Mouse (Mus musculus) thymus, postnatal 10 days (tissue): Measurements from ENCODE around the gene Sp4.

Experiments
- DNase-seq, 2 experiments: peaks; one replicate each; pipeline ENCODE4 v3.0.0; 2021; ENCODE audit warnings: low spot score in 2 of 2

Sp4 gene

DNA sequence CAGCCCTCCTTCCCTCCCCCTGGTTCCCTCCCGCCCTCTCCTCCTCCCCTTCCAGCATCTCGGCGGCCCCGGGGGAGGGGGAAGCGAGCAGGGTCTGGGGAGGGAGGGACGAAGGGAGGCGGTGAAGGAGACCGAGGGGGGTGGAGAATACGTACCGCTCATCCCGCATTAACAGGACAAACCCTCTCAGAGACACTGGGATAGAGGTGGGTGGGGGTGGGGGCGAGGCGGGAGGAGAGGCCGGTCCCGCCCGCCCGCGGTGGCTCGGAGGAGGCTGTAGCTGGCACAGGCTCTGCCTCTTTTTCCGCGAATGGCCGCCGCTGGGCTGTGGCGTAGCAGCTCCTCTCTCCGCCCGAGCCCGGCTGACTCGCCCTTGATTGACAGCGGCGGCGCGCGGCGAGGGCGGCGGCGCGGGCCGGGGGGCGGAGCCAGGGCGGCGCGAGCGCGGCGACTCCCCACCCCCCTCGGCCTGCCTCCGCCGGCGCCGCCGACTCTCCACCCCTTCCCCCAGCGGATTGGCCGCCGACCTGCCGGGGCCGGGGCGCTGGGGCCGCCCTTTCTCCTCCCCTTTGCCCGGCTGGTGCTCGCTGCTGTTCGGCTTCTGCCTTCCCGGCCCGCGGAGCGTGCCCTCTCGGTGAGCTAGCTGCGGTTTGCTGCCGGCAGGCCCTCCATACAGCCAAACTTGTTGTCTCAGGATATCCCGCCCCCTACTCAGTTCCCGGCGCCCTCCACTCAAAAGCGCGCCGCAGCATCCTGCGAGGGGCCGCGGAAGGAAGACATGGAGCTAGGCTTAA lies at the start of gene Sp4:
Gene Sp4, minus strand, starts transcription at position 369 of the 794 bp plus-strand sequence.
- DNase-seq, result peak; percentile 89 to 91

DNA sequence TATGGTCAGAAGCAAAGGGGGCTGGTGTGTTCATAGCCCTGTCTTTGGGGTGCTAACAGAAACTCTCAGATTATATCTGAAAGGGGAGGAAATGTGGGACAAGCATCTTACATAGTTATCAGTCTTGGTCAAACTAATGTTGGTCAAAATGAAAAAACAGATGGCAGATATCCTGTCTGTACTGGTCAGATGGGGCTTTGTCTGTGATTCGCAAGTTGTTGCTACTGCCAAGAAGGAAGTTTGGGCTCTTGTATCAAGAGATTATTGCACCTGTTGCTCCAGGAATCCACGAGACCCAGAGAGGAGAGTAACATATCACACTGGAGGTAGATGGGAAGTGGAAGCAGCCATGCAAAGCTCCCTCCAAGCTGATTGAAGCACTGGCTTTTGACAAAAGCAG lies 37.9 kb upstream of the Sp4 start:
- DNase-seq, result no peak

DNA sequence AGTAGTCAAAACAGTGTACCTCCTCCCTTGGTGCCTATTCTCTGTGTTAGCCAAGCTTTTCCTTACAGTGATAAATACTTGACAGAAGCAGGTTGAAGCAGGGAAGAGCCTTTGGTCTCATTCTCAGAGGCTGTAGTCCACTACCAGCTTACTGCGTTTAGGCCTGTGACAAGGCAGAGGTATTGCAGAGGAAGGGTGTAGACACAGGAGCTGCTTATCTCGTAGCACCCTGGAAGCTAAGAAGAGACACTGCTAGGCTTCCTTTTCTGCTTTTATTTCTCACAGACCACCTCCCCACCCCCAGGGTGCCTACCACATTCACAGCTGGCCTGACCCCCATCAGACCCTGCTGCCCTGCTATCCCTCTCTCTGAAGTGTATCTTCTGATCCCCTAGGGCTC lies 37.0 kb upstream of the Sp4 start:
- DNase-seq, result no peak

DNA sequence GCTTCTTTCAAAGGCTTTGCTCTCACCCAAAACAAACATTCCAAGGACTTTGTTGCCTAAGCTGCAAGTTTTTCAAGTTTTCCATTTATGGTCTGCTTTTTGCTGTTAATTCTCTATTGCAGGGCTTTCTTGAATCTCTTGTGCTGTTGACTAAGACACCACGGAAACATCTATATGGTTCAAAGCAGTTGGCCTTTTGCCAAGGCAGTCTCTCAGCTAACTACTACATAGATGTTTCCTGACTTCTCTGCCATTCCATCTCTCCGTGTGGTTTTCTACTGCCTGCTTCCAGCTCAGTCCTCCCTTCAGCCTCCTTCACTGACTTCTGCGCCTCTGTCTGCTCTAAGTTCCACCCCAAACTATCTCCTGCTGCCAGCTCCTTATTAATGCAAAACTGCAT lies 36.1 kb upstream of the Sp4 start:
- no peak for DNase-seq

DNA sequence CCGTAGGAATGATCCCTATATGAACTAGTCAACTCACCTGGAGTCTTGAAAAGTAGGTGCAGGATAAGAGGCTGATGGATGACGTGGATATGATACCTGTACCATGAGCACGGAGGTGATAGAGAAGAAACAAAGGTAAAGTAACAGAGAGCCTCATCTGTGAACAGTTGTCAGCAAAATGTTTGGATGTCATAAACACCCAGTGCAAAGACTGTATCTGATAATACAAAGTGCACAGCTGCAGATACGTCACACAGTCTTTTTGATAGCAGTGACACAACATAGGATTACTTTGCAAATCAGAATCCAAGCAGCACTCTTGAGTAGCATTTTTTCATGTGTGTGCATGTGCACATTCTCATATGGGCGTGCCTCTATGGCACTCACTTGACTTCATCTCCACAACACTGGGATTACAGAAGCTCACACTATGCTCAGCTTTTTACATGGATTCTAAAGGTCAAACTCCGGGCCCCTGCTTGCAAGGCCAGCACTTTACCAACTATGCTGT lies 27.6 kb upstream of the Sp4 start:
- no peak for DNase-seq

DNA sequence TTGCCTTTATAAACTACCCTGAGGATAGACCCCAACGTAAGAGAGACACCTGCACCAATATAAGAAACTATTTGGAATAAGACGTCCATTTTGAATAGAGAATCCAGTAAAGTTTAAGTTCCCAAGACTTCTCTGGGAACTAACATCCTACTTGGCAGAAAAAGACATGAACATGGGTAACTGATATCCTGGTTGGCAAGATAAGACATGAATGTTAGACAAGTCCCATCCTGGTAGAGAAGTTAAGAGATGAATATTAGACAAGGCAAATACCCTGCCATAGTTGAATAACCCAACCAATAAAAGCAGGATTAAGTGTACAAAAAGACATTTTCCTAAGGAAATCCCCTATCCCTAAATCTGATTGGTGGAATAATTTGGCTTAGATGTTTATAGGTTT lies 26.3 kb upstream of the Sp4 start:
- no peak for DNase-seq

DNA sequence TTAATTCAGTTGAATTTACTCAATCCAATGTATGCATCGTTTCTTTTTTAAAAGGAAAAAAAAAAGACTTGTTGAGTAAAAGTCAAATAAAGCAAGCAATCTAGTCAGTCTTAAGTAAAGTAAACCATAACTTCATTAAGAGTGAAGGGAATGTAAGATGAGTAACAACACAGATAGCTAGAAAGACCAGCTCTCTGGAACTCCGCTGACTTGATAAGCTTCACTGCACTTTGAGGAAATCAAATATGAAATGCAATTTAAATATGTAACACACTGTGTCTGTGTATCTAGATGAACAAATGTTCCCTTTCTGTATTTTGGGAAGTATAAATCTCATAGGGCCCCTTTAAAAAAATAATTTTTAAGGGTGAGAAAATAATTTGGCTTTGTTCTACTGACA lies 24.9 kb upstream of the Sp4 start:
- no peak for DNase-seq

DNA sequence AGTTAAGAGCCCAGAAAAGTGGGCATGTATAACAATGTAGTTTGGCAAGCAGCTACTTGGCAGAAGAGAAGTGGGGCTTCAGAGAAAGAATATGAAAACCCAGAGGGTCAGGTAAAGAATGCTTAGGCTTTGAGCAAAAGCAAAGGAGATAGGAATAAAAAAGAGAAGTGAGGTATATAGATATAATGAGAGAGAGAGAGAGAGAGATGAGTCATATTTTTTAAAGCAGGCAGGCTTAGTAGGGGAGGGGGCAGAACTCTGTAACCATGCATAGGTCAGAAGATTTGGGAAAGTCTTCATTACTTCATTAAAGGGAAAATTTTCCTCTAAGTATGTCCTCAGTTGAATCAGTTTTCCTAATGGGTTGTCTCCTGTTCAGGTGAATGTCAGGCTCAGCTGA lies 18.8 kb upstream of the Sp4 start:
- no peak for DNase-seq

DNA sequence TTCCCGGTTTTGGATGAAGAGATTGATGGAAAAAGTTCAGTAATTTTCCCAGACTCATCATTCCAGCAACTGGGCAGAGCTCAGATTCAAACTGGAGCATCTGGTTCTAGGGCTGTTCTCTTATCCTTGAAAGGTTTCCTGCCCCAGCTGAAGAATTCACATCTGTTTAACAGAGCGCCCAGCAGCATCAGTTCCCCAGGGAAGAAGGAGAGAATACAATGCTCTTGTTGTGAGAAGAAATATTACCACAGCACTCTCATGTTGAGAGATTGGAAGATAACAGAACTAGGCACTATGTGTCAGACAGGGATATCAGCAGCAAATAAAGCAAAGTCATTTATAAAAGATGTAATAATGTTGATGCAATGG lies 13.2 kb upstream of the Sp4 start:
- DNase-seq, result no peak

DNA sequence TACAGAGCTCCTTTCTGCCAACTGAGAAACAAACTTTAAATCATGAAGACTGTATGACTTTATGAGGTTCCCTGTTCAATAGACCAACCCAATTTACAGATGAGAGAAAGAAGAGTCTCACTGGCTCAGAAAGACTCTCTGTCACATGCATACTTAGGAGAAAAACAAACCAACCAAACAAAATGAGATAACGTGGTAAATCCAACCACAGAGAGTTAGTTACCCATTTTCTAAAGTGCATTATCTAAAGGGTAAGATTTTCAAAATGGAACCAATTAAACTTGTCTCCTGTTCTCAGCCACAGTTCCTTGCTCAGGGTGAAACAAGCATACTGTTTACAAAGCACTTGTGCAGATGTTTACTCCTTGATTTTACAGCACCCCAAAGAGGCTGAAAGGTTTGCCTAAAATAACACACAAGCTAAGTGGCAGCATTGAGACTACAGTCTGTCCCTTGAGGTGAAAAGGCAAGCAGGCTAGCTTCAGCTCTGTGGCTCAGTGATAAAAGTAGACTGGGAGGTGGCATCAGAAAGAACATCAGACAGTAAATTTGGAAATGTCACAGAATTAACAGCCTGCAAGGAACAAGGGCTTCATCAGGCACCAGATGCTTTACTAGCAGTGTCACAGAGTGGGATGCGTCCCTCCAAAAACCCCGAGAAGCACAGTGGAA lies 12.7 kb upstream of the Sp4 start:
- DNase-seq, result no peak

DNA sequence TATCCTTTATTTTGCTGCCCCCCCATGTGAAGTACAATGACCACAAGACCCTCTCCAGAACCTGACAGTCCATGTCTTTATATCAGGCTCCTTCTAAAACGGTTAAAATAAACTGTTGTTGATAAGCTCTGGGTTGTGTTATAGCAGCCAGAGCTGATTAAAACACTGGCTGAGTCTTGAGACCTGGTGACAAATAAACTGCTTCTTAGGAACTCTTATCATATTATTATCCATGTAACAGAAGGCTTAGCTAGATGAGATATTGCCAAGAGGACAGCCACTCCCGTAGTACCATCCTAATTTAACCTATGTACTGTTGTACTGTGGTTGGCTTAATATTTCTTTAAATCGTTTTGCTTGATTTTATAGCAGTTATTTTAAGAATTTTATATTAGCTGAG lies 2.3 kb upstream of the Sp4 start:
- DNase-seq, result no peak

DNA sequence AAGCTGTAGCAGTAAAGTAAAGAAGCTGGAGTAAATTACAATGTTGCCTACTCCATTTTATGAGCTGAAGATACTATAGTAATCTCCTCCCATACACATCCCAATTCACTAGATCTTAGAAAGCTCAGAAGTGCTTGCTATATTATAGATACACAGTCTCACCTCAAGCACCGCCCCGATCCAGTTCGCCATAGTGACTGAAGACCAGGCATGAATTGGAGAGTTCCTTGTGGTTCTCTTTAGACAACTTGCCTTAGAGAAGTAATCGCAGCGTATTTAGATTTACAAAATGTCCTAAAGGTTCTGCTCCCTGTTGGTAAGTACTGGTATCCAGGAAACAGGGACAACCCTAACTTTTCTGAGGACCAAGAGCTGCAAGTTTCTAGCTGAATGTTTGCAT lies 1.8 kb upstream of the Sp4 start:
- peak in 1 of 2 experiments; percentile 5 for DNase-seq

DNA sequence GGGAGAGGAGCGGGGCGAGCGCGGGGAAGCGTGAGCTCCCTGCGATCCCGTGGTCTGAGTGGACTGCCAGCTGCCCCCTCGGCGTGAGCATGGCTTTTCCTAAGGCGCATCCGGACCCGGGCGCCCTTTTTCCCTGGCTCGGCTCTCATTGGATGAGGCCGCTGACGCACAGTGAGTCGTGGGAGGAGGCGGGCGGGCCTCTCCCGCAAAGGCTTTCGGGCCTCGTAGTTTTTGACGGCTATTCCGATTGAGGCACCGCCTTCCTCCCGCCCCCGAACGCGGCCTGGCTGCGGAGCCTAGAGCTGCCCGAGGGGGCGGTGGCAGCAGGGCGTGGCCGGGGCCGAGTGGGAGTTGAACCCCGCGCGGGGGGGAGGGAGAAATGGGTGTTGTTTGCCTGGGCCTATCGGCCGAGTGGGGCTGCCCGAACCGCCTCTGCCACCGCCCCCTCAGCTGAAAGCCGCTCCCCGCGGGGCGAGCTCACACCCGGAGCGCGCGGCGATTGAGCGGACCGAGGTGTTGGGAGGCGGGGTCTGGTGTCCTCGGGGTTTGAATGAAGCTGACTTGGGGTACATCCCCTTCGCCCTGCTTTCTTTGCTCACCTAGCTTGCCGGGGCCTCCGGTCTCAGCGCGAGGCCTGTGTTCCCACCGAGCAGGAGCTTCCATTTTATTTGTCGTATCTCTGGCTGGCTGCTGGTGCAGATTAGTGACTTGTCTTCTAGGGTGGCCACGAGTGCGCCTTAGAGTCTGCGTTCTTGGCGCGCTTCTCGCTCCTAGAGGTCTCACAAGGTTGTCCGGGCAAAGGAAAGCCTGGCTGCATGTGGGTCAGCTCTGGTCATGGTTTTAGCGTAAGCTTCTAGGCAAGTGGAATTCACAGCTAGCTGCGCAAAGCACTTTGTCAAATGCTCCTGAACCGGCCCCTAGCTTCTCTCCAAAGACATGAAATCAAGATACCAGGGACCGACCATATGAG lies 911 bp upstream of the Sp4 start:
- DNase-seq, result peak; percentile 97 to 99

DNA sequence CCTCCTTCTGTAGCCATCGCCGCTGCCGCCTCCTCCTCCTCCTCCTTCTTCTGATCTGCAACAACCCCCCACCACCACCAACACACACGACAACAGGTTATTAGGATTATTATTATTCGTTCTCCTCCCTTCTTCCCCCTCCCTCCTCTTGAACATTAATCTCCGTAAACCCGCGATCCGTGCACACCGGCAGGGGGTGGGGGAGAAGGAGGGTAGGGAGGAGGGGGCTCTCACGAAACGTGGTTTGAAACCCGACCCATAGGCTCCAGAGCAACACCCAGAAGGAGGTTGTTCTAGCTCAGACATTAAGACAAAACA lies 527 bp downstream of the Sp4 start:
- DNase-seq, result no peak

DNA sequence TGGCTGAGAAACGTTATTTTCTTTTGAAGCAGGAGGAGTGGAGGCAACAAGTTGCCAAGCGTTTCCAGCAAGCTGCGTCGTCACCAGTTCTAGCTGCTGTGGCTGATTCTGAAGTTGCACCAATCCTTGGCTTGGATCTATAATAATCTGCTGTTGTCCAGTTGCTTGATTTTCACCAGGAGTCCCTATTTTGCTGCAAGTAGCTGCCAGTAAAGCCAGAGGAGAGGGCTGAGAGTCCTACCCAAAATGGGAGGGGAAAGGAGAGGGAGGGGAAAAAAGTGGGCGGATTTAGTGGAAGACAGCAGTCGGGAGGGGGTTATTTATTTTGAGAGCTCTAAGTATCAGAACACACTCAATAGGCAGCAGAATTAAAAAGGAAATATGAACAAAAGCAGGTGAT lies 1.3 kb downstream of the Sp4 start:
- peak; percentile 10 to 11 for DNase-seq

DNA sequence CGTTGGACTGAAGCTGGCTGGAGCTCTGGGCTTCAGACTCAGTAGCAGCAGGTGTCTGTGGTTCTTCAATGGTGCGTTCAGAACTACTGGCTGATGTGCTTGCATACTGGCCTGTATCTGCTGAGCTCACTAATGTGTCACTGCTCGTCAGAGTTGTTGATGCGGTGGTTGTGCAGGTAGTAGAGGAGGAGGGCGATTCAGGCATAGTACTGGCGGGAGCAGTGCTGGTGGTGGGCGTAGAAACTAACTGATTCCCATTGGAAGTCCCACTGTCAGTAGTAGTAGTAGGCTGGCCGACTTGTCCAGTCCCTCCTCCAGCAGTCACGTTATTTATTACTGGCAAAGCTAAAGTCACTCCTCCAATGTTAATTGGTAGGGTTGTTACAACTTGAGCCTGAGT lies 2.1 kb downstream of the Sp4 start:
- DNase-seq, result no peak

DNA sequence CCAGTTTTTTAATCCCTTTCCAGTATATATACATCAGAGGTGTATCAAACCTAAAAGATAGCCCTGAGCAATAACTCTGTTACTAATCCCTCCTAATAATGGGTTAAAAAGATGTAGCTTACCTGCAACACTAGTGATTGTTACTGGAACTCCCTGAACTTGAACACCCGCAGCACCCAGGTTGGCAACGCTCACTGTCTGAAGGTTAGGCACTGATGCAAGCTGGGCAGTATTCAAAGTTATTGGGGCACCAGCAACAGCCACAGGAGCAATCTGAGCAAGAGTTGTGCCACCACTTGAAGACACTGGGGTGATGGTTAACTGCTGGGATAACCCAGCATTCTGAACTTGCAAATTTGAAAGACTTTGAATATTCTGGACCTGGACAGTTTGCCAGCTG lies 2.7 kb downstream of the Sp4 start:
- DNase-seq, result no peak

DNA sequence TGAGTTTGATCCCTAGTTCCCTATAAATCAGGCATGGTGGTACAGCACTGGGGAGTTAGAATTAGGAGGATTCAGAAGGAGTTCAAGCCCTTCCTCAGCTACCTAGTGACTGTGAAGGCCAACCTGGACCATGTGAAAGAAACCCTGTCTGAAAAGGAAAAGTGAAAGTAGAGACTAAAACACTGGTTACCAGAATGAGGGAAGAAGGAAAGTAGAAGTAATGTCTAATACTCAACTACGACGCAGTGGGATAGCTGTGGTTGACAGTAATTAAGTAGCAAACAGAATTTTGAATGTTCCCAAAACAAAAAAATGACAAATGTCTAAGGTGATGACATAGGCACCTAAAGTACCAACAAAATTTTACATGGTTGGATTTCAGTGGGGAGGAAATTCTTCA lies 5.0 kb downstream of the Sp4 start:
- DNase-seq, result no peak

DNA sequence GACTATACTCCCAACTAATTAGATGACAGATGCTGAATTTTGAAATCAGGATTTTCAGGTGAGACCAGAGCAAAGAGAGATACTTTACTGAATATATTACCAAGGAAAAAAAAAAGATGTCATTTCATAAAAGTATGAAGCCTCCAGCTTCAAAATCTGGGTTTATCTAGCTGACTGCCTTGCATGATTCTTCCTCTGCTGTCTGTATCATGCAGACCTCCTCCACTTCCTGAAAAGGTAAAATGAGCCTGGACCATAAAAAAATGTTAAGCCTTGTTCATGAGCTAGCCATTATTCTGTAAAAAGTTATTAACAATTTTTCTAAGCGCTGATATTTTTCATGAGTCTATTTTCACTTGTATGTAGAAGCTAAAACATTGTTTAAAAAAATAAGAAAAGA lies 5.4 kb downstream of the Sp4 start:
- DNase-seq, result no peak

DNA sequence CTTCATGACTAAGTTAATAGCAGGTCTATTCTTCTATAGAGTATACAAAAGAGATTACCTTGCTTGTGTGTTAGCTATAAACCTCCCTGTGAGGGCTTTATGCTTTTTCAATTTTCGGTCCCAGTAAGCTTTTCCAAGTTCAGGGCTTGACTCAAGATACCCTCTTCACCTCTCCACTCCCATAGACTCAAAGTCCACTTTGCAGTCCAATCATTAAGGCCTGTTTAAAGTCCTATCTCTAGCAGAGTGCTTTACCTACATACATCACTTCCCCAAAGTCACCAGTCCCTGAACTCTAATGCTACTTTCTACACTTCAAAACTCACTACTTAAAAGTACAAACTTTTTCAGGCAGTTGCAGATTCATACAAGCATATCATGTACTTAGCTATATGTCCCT lies 12.3 kb downstream of the Sp4 start:
- DNase-seq, result no peak

DNA sequence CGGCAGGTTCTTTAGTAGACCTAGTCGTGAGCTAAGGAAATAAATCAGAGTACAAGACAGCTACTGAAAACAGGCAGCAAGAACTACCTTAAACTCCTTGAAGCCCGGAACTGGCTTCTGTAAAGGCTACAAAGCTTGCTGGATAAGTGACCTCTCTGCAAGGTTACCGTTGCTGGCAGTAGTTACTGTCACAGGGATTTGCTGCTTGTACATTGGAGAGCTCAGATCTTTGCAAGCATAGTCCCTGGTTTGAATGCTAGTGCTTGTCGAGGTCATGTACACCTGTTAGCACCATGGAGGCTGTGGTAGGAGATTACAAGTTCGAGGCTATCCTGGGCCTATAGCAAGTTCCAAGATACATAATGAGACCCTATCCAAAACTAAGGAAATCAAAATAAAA lies 16.1 kb downstream of the Sp4 start:
- no peak for DNase-seq

DNA sequence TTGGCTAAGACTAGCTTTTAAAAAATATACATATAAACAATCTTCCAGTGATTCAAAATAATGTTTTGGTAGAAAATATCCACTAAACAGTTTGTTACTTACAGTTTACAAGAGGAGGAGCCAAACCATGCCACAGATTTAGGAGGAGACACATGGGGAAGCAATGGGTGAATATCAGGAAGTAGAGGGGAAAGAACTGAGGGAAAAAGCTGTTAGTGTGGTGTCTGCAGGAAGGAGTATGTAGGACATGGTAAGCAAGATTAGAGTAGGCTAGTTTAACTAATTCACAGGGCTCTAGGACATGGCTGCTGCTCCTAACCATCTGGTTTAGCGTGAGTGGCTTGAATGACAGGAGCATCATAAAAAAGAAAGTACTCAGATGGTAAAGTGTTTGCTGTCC lies 19.3 kb downstream of the Sp4 start:
- DNase-seq, result no peak

DNA sequence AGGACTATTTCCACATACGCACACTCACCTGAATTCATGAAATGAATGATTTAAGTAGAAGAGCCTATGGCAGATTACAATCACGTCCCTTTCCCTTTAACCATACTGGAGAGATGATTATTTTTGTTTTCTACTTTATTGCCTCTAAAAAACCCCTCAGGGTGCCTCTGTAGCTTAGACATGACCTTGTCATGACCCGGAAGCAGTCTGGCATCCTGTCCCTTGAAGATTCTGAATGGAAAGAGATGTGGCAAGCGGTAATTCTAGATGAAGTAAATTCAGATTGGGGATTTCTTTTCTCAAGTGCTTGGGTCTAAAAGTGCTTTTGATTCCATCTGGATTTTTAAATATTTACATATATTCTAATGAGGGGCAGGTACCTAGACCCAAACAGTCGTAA lies 24.9 kb downstream of the Sp4 start:
- DNase-seq, result no peak
